Mouse (Mus musculus): ENCODE results near the gene Ces4a. TPM values are rescaled to one million over a fixed set of nuclear protein-coding genes. Genes with fewer than 3 reads are reported as not detected.
A peak's percentile ranks its signal among the peaks of the same experiment; 100 is the strongest.

Ces4a gene
- polyA plus RNA-seq, 1 experiment, result not detected

GRCm38 (mm10) chr8:105167116-105167515, 35.5 kb downstream of the Ces4a start:
- Histone ChIP-seq H3K27me3 (ENCODE audit: control insufficient read depth, insufficient read depth, insufficient read length) (no peaks in the 10 kb centered on the region), H3K36me3 (ENCODE audit: control insufficient read depth, insufficient read depth) (no peaks in the 10 kb centered on the region), H3ac (ENCODE audit: control insufficient read depth, insufficient read length) (no peak overlapping the region), H3K4me3 (no peak overlapping the region), H3K79me2 (ENCODE audit: control insufficient read depth, insufficient read depth) (peaks cover 7% of the 10 kb centered on the region), H3K4me2 (ENCODE audit: low read depth) (no peak overlapping the region)
- no peak for TF ChIP-seq MYOD1 (IDR thresholded peaks at IDR 0.05; ENCODE audit: control insufficient read depth in 1 of 3, insufficient read length in 2 of 3, low read depth in 2 of 3)
- no peak for TF ChIP-seq USF1 (IDR thresholded peaks at IDR 0.05; ENCODE audit: low read depth)
- no peak for TF ChIP-seq POLR2A (IDR thresholded peaks at IDR 0.05; ENCODE audit: insufficient read length, low read depth)
- TF ChIP-seq CEBPB (IDR thresholded peaks at IDR 0.05; ENCODE audit: insufficient read depth, poor library complexity, severe bottlenecking), result no peak
- no peak for TF ChIP-seq MAX (IDR thresholded peaks at IDR 0.05; ENCODE audit: low read depth)
- no peak for TF ChIP-seq POLR2AphosphoS2 (IDR thresholded peaks at IDR 0.05; ENCODE audit: insufficient read length, low read depth)
- TF ChIP-seq MYOG (IDR thresholded peaks at IDR 0.05; ENCODE audit: control insufficient read depth in 1 of 3, insufficient read depth in 1 of 3, insufficient read length in 2 of 3, low read depth in 2 of 3), result no peak
- TF ChIP-seq TCF3 (IDR thresholded peaks at IDR 0.05; ENCODE audit: insufficient read length, low read depth), result no peak
- TF ChIP-seq E2F4 (IDR thresholded peaks at IDR 0.05; ENCODE audit: insufficient read depth), result no peak
- TF ChIP-seq REST (IDR thresholded peaks at IDR 0.05; ENCODE audit: insufficient read depth, insufficient read length), result no peak
- no peak for TF ChIP-seq SRF (IDR thresholded peaks at IDR 0.05; ENCODE audit: control insufficient read depth, insufficient read length, low read depth)
- TF ChIP-seq TCF12 (IDR thresholded peaks at IDR 0.05; ENCODE audit: insufficient read depth, poor library complexity, severe bottlenecking), result no peak

- H3K27me3 ChIP-seq (ENCODE audit: control insufficient read depth, insufficient read depth, insufficient read length), result no peaks in the 10 kb centered on the region
- peak overlapping the region; percentile 75 for H3K4me3 ChIP-seq
- no peak for TF ChIP-seq TCF12 (IDR thresholded peaks at IDR 0.05; ENCODE audit: insufficient read depth, poor library complexity, severe bottlenecking)
- no peak for TF ChIP-seq SRF (IDR thresholded peaks at IDR 0.05; ENCODE audit: control insufficient read depth, insufficient read length, low read depth)
- TF ChIP-seq MYOG (IDR thresholded peaks at IDR 0.05; ENCODE audit: control insufficient read depth in 1 of 3, insufficient read depth in 1 of 3, insufficient read length in 2 of 3, low read depth in 2 of 3), result no peak
- TF ChIP-seq POLR2AphosphoS2 (IDR thresholded peaks at IDR 0.05; ENCODE audit: insufficient read length, low read depth), result no peak
- TF ChIP-seq USF1 (IDR thresholded peaks at IDR 0.05; ENCODE audit: low read depth), result no peak
- TF ChIP-seq POLR2A (IDR thresholded peaks at IDR 0.05; ENCODE audit: insufficient read length, low read depth), result no peak
- no peak for TF ChIP-seq E2F4 (IDR thresholded peaks at IDR 0.05; ENCODE audit: insufficient read depth)
- no peak for TF ChIP-seq REST (IDR thresholded peaks at IDR 0.05; ENCODE audit: insufficient read depth, insufficient read length)
- H3K4me2 ChIP-seq (ENCODE audit: low read depth), result peak overlapping the region; percentile 96
- no peaks in the 10 kb centered on the region for H3K36me3 ChIP-seq (ENCODE audit: control insufficient read depth, insufficient read depth)
- peaks cover 31% of the 10 kb centered on the region for H3K79me2 ChIP-seq (ENCODE audit: control insufficient read depth, insufficient read depth)
- no peak overlapping the region for H3ac ChIP-seq (ENCODE audit: control insufficient read depth, insufficient read length)
Measured at GRCm38 (mm10) chr8:105169582-105169981, 38.0 kb downstream of the Ces4a start.

- H3ac ChIP-seq (ENCODE audit: control insufficient read depth, insufficient read length), result no peak overlapping the region
- peaks cover 36% of the 10 kb centered on the region for H3K79me2 ChIP-seq (ENCODE audit: control insufficient read depth, insufficient read depth)
- H3K4me3 ChIP-seq, result peak overlapping the region; percentile 75
- TF ChIP-seq USF1 (IDR thresholded peaks at IDR 0.05; ENCODE audit: low read depth) (no peak), TCF12 (IDR thresholded peaks at IDR 0.05; ENCODE audit: insufficient read depth, poor library complexity, severe bottlenecking) (no peak), MYOD1 (IDR thresholded peaks at IDR 0.05; ENCODE audit: control insufficient read depth in 1 of 3, insufficient read length in 2 of 3, low read depth in 2 of 3) (no peak), MYOG (IDR thresholded peaks at IDR 0.05; ENCODE audit: control insufficient read depth in 1 of 3, insufficient read depth in 1 of 3, insufficient read length in 2 of 3, low read depth in 2 of 3) (no peak), CEBPB (IDR thresholded peaks at IDR 0.05; ENCODE audit: insufficient read depth, poor library complexity, severe bottlenecking) (no peak), POLR2A (IDR thresholded peaks at IDR 0.05; ENCODE audit: insufficient read length, low read depth) (no peak), E2F4 (IDR thresholded peaks at IDR 0.05; ENCODE audit: insufficient read depth) (no peak), TCF3 (IDR thresholded peaks at IDR 0.05; ENCODE audit: insufficient read length, low read depth) (no peak), REST (IDR thresholded peaks at IDR 0.05; ENCODE audit: insufficient read depth, insufficient read length) (no peak), SRF (IDR thresholded peaks at IDR 0.05; ENCODE audit: control insufficient read depth, insufficient read length, low read depth) (no peak), POLR2AphosphoS2 (IDR thresholded peaks at IDR 0.05; ENCODE audit: insufficient read length, low read depth) (no peak), MAX (IDR thresholded peaks at IDR 0.05; ENCODE audit: low read depth) (no peak)
- no peaks in the 10 kb centered on the region for H3K27me3 ChIP-seq (ENCODE audit: control insufficient read depth, insufficient read depth, insufficient read length)
- H3K4me2 ChIP-seq (ENCODE audit: low read depth), result peak overlapping the region; percentile 96
- H3K36me3 ChIP-seq (ENCODE audit: control insufficient read depth, insufficient read depth), result no peaks in the 10 kb centered on the region
Measured at GRCm38 (mm10) chr8:105170041-105170380, 38.4 kb downstream of the Ces4a start.

- peak within 1 kb of the TSS; percentile 75 for H3K4me3 ChIP-seq
- H3K36me3 ChIP-seq (ENCODE audit: control insufficient read depth, insufficient read depth), result no peaks in the 10 kb centered on the region
- peaks cover 41% of the 10 kb centered on the region for H3K79me2 ChIP-seq (ENCODE audit: control insufficient read depth, insufficient read depth)
- H3ac ChIP-seq (ENCODE audit: control insufficient read depth, insufficient read length), result peak within 1 kb of the TSS; percentile 76
- H3K27me3 ChIP-seq (ENCODE audit: control insufficient read depth, insufficient read depth, insufficient read length), result no peaks in the 10 kb centered on the region
- peak; percentile 70 for TF ChIP-seq POLR2A (IDR thresholded peaks at IDR 0.05; ENCODE audit: insufficient read length, low read depth)
- peak; percentile 67 for TF ChIP-seq POLR2AphosphoS2 (IDR thresholded peaks at IDR 0.05; ENCODE audit: insufficient read length, low read depth)
- TF ChIP-seq MYOD1 (IDR thresholded peaks at IDR 0.05; ENCODE audit: control insufficient read depth in 1 of 3, insufficient read length in 2 of 3, low read depth in 2 of 3), result no peak
- TF ChIP-seq MAX (IDR thresholded peaks at IDR 0.05; ENCODE audit: low read depth), result no peak
- no peak for TF ChIP-seq USF1 (IDR thresholded peaks at IDR 0.05; ENCODE audit: low read depth)
- peak in 1 of 3 experiments; percentile 8 for TF ChIP-seq MYOG (IDR thresholded peaks at IDR 0.05; ENCODE audit: control insufficient read depth in 1 of 3, insufficient read depth in 1 of 3, insufficient read length in 2 of 3, low read depth in 2 of 3)
- no peak for TF ChIP-seq SRF (IDR thresholded peaks at IDR 0.05; ENCODE audit: control insufficient read depth, insufficient read length, low read depth)
- TF ChIP-seq CEBPB (IDR thresholded peaks at IDR 0.05; ENCODE audit: insufficient read depth, poor library complexity, severe bottlenecking), result no peak
- no peak for TF ChIP-seq TCF3 (IDR thresholded peaks at IDR 0.05; ENCODE audit: insufficient read length, low read depth)
- TF ChIP-seq REST (IDR thresholded peaks at IDR 0.05; ENCODE audit: insufficient read depth, insufficient read length), result no peak
- TF ChIP-seq E2F4 (IDR thresholded peaks at IDR 0.05; ENCODE audit: insufficient read depth), result no peak
- TF ChIP-seq TCF12 (IDR thresholded peaks at IDR 0.05; ENCODE audit: insufficient read depth, poor library complexity, severe bottlenecking), result no peak
- H3K4me2 ChIP-seq (ENCODE audit: low read depth), result peak within 1 kb of the TSS; percentile 96
Measured at GRCm38 (mm10) chr8:105170381-105171115, 38.9 kb downstream of the Ces4a start, which contains the start of gene Cbfb. Gene Cbfb (plus strand): TSS chr8:105170674.

All from myocyte (in vitro differentiated cells).